Mouse (Mus musculus) myocyte (in vitro differentiated cells): ENCODE measurements around the gene Eif4g3. TPM values are rescaled to one million over a fixed set of nuclear protein-coding genes. Genes with fewer than 3 reads are reported as not detected.

Source experiments
- H3K27me3 ChIP-seq: one replicate; pipeline ENCODE4 v1.6.1; 2011; ENCODE audit not compliant: control insufficient read depth, insufficient read depth, insufficient read length
- H3K36me3 ChIP-seq: one replicate; pipeline ENCODE4 v1.6.1; 2011; ENCODE audit not compliant: control insufficient read depth, insufficient read depth
- H3K4me2 ChIP-seq: one replicate; pipeline ENCODE4 v1.6.1; 2011; ENCODE audit warnings: low read depth, control low read depth
- H3K4me3 ChIP-seq: one replicate; pipeline ENCODE4 v1.5.1; 2011; ENCODE audit warnings: mild to moderate bottlenecking, control low read depth, moderate library complexity
- H3K79me2 ChIP-seq: one replicate; pipeline ENCODE4 v1.6.1; 2011; ENCODE audit not compliant: control insufficient read depth, insufficient read depth
- H3ac ChIP-seq: one replicate; pipeline ENCODE4 v1.6.1; 2011; ENCODE audit not compliant: control insufficient read depth, insufficient read length
- CEBPB ChIP-seq: IDR thresholded peaks from 2 replicates; pipeline ENCODE4 v1.6.1; 2011; ENCODE audit warnings: mild to moderate bottlenecking, moderate library complexity; ENCODE audit not compliant: poor library complexity, insufficient read depth, severe bottlenecking
- E2F4 ChIP-seq: IDR thresholded peaks from one replicate; pipeline ENCODE4 v1.6.1; 2011; ENCODE audit warnings: mild to moderate bottlenecking, control low read depth, moderate library complexity; ENCODE audit not compliant: insufficient read depth
- MAX ChIP-seq: IDR thresholded peaks from one replicate; pipeline ENCODE4 v1.6.1; 2011; ENCODE audit warnings: low read depth, mild to moderate bottlenecking, control low read depth
- MYOD1 ChIP-seq, 3 experiments: IDR thresholded peaks; one replicate each; pipeline ENCODE4 v1.6.1; 2011; ENCODE audit warnings: control low read depth in 2 of 3, low read depth in 2 of 3, mild to moderate bottlenecking in 2 of 3, moderate library complexity in 1 of 3; ENCODE audit not compliant: insufficient read length in 2 of 3, control insufficient read depth in 1 of 3
- MYOG ChIP-seq, 3 experiments: IDR thresholded peaks; one replicate each; pipeline ENCODE4 v1.6.1; 2011; ENCODE audit warnings: control low read depth in 2 of 3, low read depth in 2 of 3, mild to moderate bottlenecking in 2 of 3; ENCODE audit not compliant: insufficient read length in 2 of 3, control insufficient read depth in 1 of 3, insufficient read depth in 1 of 3
- POLR2A ChIP-seq: IDR thresholded peaks from one replicate; pipeline ENCODE4 v1.6.1; 2011; ENCODE audit warnings: low read depth, mild to moderate bottlenecking, control low read depth, moderate library complexity; ENCODE audit not compliant: insufficient read length
- POLR2AphosphoS2 ChIP-seq: IDR thresholded peaks from one replicate; pipeline ENCODE4 v1.6.1; 2011; ENCODE audit warnings: low read depth, control low read depth; ENCODE audit not compliant: insufficient read length
- REST ChIP-seq: IDR thresholded peaks from one replicate; pipeline ENCODE4 v1.6.1; 2011; ENCODE audit warnings: mild to moderate bottlenecking, control low read depth, moderate library complexity; ENCODE audit not compliant: insufficient read depth, insufficient read length
- SRF ChIP-seq: IDR thresholded peaks from one replicate; pipeline ENCODE4 v1.6.1; 2011; ENCODE audit warnings: low read depth; ENCODE audit not compliant: control insufficient read depth, insufficient read length
- TCF12 ChIP-seq: IDR thresholded peaks from one replicate; pipeline ENCODE4 v1.6.1; 2011; ENCODE audit warnings: mild to moderate bottlenecking, control low read depth; ENCODE audit not compliant: poor library complexity, insufficient read depth, severe bottlenecking
- TCF3 ChIP-seq: IDR thresholded peaks from one replicate; pipeline ENCODE4 v1.6.1; 2011; ENCODE audit warnings: low read depth, control low read depth; ENCODE audit not compliant: insufficient read length
- USF1 ChIP-seq: IDR thresholded peaks from one replicate; pipeline ENCODE4 v1.6.1; 2011; ENCODE audit warnings: low read depth, mild to moderate bottlenecking, control low read depth, moderate library complexity
- polyA plus RNA-seq: library from polyadenylated mRNA; unstranded; fragments of >200 nt; fragmentation: generic; extraction: Trizol; gene quantifications from one replicate; pipeline ENCODE4 v1.2.1, GENCODE M21; 2012; ENCODE audit warnings: missing spikeins

The Eif4g3 gene
- polyA plus RNA-seq, 1 experiment = 32.9 TPM

GRCm38 (mm10) chr4:138133360-138133759, 140.5 kb downstream of the Eif4g3 start:
- Histone ChIP-seq H3ac (no peak overlapping the region), H3K4me2 (no peak overlapping the region), H3K36me3 (no peaks in the 10 kb centered on the region), H3K27me3 (no peaks in the 10 kb centered on the region), H3K4me3 (no peak overlapping the region), H3K79me2 (no peaks in the 10 kb centered on the region)
- no peak for TF ChIP-seq POLR2AphosphoS2
- no peak for TF ChIP-seq E2F4
- no peak for TF ChIP-seq TCF12
- TF ChIP-seq MYOD1 (IDR thresholded peaks at IDR 0.05; ENCODE audit: control insufficient read depth in 1 of 3, insufficient read length in 2 of 3, low read depth in 2 of 3) = no peak
- no peak for TF ChIP-seq POLR2A
- TF ChIP-seq SRF = no peak
- TF ChIP-seq CEBPB = no peak
- TF ChIP-seq USF1 = no peak
- TF ChIP-seq MAX = no peak
- no peak for TF ChIP-seq MYOG (IDR thresholded peaks at IDR 0.05; ENCODE audit: control insufficient read depth in 1 of 3, insufficient read depth in 1 of 3, insufficient read length in 2 of 3, low read depth in 2 of 3)
- no peak for TF ChIP-seq TCF3
- TF ChIP-seq REST = no peak

- no peak overlapping the region for H3K4me2 ChIP-seq
- H3K4me3 ChIP-seq = no peak overlapping the region
- no peaks in the 10 kb centered on the region for H3K79me2 ChIP-seq
- H3K36me3 ChIP-seq = no peaks in the 10 kb centered on the region
- no peaks in the 10 kb centered on the region for H3K27me3 ChIP-seq
- H3ac ChIP-seq = no peak overlapping the region
- TF ChIP-seq TCF3 = no peak
- TF ChIP-seq REST = no peak
- no peak for TF ChIP-seq MYOD1 (IDR thresholded peaks at IDR 0.05; ENCODE audit: control insufficient read depth in 1 of 3, insufficient read length in 2 of 3, low read depth in 2 of 3)
- TF ChIP-seq MAX = no peak
- no peak for TF ChIP-seq TCF12
- TF ChIP-seq POLR2A = no peak
These were observed 144.5 kb downstream of the Eif4g3 start for GRCm38 (mm10) chr4:138137336-138137735.

GRCm38 (mm10) chr4:138137804-138138203, 145.0 kb downstream of the Eif4g3 start:
- Histone ChIP-seq H3K36me3 (no peaks in the 10 kb centered on the region), H3K79me2 (no peaks in the 10 kb centered on the region), H3K4me3 (no peak overlapping the region), H3K27me3 (no peaks in the 10 kb centered on the region), H3ac (no peak overlapping the region), H3K4me2 (no peak overlapping the region)
- no peak for TF ChIP-seq REST
- TF ChIP-seq CEBPB = no peak
- TF ChIP-seq MAX = no peak
- no peak for TF ChIP-seq POLR2A
- TF ChIP-seq TCF3 = no peak

- H3K27me3 ChIP-seq = no peaks in the 10 kb centered on the region
- H3ac ChIP-seq = no peak overlapping the region
- no peaks in the 10 kb centered on the region for H3K36me3 ChIP-seq
- H3K4me3 ChIP-seq = no peak overlapping the region
- no peaks in the 10 kb centered on the region for H3K79me2 ChIP-seq
- H3K4me2 ChIP-seq = no peak overlapping the region
- TF ChIP-seq POLR2A (no peak), MYOD1 (IDR thresholded peaks at IDR 0.05; ENCODE audit: control insufficient read depth in 1 of 3, insufficient read length in 2 of 3, low read depth in 2 of 3) (peak in 1 of 3 experiments; percentile 4), MYOG (IDR thresholded peaks at IDR 0.05; ENCODE audit: control insufficient read depth in 1 of 3, insufficient read depth in 1 of 3, insufficient read length in 2 of 3, low read depth in 2 of 3) (peak in 1 of 3 experiments; percentile 71), SRF (no peak)
These were observed 145.4 kb downstream of the Eif4g3 start for GRCm38 (mm10) chr4:138138219-138138618.

- Histone ChIP-seq H3ac (no peak overlapping the region), H3K27me3 (no peaks in the 10 kb centered on the region), H3K4me2 (no peak overlapping the region), H3K4me3 (no peak overlapping the region), H3K79me2 (peaks cover 7% of the 10 kb centered on the region), H3K36me3 (no peaks in the 10 kb centered on the region)
- TF ChIP-seq MYOG (IDR thresholded peaks at IDR 0.05; ENCODE audit: control insufficient read depth in 1 of 3, insufficient read depth in 1 of 3, insufficient read length in 2 of 3, low read depth in 2 of 3) (no peak), USF1 (no peak), TCF3 (no peak)
These were observed 148.5 kb downstream of the Eif4g3 start for GRCm38 (mm10) chr4:138141358-138141757.

- Histone ChIP-seq H3K79me2 (peaks cover 10% of the 10 kb centered on the region), H3K27me3 (no peaks in the 10 kb centered on the region), H3K4me3 (no peak overlapping the region), H3K36me3 (peaks cover 6% of the 10 kb centered on the region), H3K4me2 (no peak overlapping the region), H3ac (no peak overlapping the region)
- TF ChIP-seq REST = no peak
- TF ChIP-seq SRF = no peak
- no peak for TF ChIP-seq MYOG (IDR thresholded peaks at IDR 0.05; ENCODE audit: control insufficient read depth in 1 of 3, insufficient read depth in 1 of 3, insufficient read length in 2 of 3, low read depth in 2 of 3)
- TF ChIP-seq TCF12 = no peak
- no peak for TF ChIP-seq POLR2AphosphoS2
- no peak for TF ChIP-seq CEBPB
These were observed 154.4 kb downstream of the Eif4g3 start for GRCm38 (mm10) chr4:138147176-138147575.
